Mouse (Mus musculus) macrophage (primary cell): ENCODE data around the gene Itgbl1. TPM values are rescaled to one million over a fixed set of nuclear protein-coding genes. Genes with fewer than 3 reads are reported as not detected.

Experiments used
- H3K27ac ChIP-seq: fragments of 350-480 bp; formaldehyde crosslinking; 2 replicates; pipeline ENCODE4 v1.9.0; 2021
- H3K36me3 ChIP-seq: fragments of 350-480 bp; formaldehyde crosslinking; 2 replicates; pipeline ENCODE4 v1.9.0; 2021; ENCODE audit errors: inconsistent target
- H3K4me3 ChIP-seq: fragments of 350-480 bp; formaldehyde crosslinking; 2 replicates; pipeline ENCODE4 v1.9.0; 2021; ENCODE audit errors: inconsistent target
- H3K79me2 ChIP-seq: fragments of 350-480 bp; formaldehyde crosslinking; 2 replicates; pipeline ENCODE4 v1.9.0; 2021; ENCODE audit errors: inconsistent target
- WGBS: methylation state at CpG from one replicate; pipeline ENCODE4 v1.1.7; 2026; ENCODE audit warnings: inconsistent platforms; ENCODE audit not compliant: missing documents; 5-methylcytosine and 5-hydroxymethylcytosine counted together
- polyA plus RNA-seq: library from polyadenylated mRNA; stranded (reverse); fragments of 250-400 nt; gene quantifications from 3 replicates; pipeline ENCODE4 v1.2.4, GENCODE M21; 2018; ENCODE audit warnings: inconsistent platforms

Gene Itgbl1
- polyA plus RNA-seq, 1 experiment from 2014 or later, result not detected

GRCm38 (mm10) chr14:123837662-123838061 lies 177.9 kb downstream of the Itgbl1 start:
- H3K27ac ChIP-seq, result no peak overlapping the region
- H3K4me3 ChIP-seq, result no peak overlapping the region
- WGBS, result 80% methylated on average over 5 of the region's 5 CpGs
- H3K79me2 ChIP-seq, result no peaks in the 10 kb centered on the region
- H3K36me3 ChIP-seq, result no peaks in the 10 kb centered on the region

- Histone ChIP-seq H3K4me3 (no peak overlapping the region), H3K27ac (no peak overlapping the region), H3K79me2 (no peaks in the 10 kb centered on the region), H3K36me3 (no peaks in the 10 kb centered on the region)
- 72% methylated on average over 8 of the region's 8 CpGs for WGBS
These were observed 184.1 kb downstream of the Itgbl1 start for GRCm38 (mm10) chr14:123843675-123844425.

- 92% methylated on average over 1 of the region's 1 CpGs for WGBS
These were observed 204.8 kb downstream of the Itgbl1 start for GRCm38 (mm10) chr14:123864531-123864930.

GRCm38 (mm10) chr14:123865779-123866726 lies 206.3 kb downstream of the Itgbl1 start:
- no peak overlapping the region for H3K27ac ChIP-seq
- H3K79me2 ChIP-seq, result no peaks in the 10 kb centered on the region
- H3K36me3 ChIP-seq, result no peaks in the 10 kb centered on the region
- WGBS, result 51% methylated on average over 4 of the region's 6 CpGs
- H3K4me3 ChIP-seq, result no peak overlapping the region

More at GRCm38 (mm10) chr14:123864531-123864930, 204.8 kb downstream of the Itgbl1 start:
- no peaks in the 10 kb centered on the region for H3K79me2 ChIP-seq
- no peak overlapping the region for H3K27ac ChIP-seq
- H3K4me3 ChIP-seq, result no peak overlapping the region
- H3K36me3 ChIP-seq, result no peaks in the 10 kb centered on the region

GRCm38 (mm10) chr14:123927903-123928302 lies 268.1 kb downstream of the Itgbl1 start:
- Histone ChIP-seq H3K4me3 (no peak overlapping the region), H3K27ac (no peak overlapping the region), H3K79me2 (no peaks in the 10 kb centered on the region), H3K36me3 (no peaks in the 10 kb centered on the region)
- WGBS, result 83% methylated on average over 1 of the region's 1 CpGs

GRCm38 (mm10) chr14:123966531-123966930 lies 306.8 kb downstream of the Itgbl1 start:
- H3K27ac ChIP-seq, result no peak overlapping the region
- no peak overlapping the region for H3K4me3 ChIP-seq
- 71% methylated on average over 2 of the region's 2 CpGs for WGBS
- H3K36me3 ChIP-seq, result no peaks in the 10 kb centered on the region
- no peaks in the 10 kb centered on the region for H3K79me2 ChIP-seq

GRCm38 (mm10) chr14:123967996-123968395 lies 308.2 kb downstream of the Itgbl1 start:
- 90% methylated on average over 6 of the region's 6 CpGs for WGBS
- Histone ChIP-seq H3K79me2 (no peaks in the 10 kb centered on the region), H3K36me3 (no peaks in the 10 kb centered on the region), H3K4me3 (no peak overlapping the region), H3K27ac (no peak overlapping the region)

GRCm38 (mm10) chr14:123990591-123991195 lies 330.9 kb downstream of the Itgbl1 start:
- Histone ChIP-seq H3K27ac (no peak overlapping the region), H3K79me2 (no peaks in the 10 kb centered on the region), H3K36me3 (no peaks in the 10 kb centered on the region), H3K4me3 (no peak overlapping the region)
- 83% methylated on average over 2 of the region's 2 CpGs for WGBS

Other genes with a start within 250 kb of the Itgbl1 start
- not detected in 3 replicates for gene Nalcn, start 32.8 kb upstream of the Itgbl1 start, polyA plus RNA-seq